Mouse (Mus musculus): ENCODE data around the gene Cnot8.
A peak's percentile ranks its signal among the peaks of the same experiment; 100 is the strongest.
"Not testable (repeated sequence)": the region's sequence is repeated elsewhere in the genome, so short reads cannot be mapped to it uniquely, and the experiment has no call there.

Gene Cnot8

DNA sequence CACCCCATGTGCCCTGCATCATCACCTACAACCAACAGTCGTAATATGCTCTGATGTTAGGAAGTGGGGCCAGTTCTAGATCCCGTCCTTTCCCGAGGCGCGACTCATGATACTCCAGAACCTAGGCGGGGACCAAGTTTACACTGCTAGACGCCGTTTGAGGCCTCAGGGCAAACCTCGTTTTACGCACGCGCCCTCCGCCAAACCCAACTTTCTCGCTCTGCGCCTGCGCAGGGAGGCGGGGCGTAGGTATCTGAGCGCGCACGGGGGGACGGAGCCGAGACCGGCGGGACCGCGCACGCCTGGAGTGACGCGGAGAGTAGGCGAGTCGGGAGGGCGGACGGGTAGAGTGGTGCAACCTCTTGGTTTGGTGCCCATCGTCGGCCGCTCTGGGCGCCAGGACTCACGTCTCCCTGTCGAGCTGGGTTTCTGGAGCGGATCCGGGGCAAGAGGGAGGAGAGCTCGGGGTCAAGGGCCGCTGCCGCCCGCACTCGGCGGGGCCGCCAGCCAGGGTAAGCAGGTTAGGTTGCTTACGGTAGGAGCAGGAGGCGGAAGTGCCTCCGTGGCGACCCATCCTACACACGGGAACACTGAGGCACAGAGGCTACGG is at the start of gene Cnot8:
Cnot8 (plus strand) TSS at position 457 of the 610 bp plus-strand sequence.
- DNase-seq (ENCODE audit: extremely low read depth, insufficient read length, low spot score), result peak; percentile 99

- DNase-seq (ENCODE audit: extremely low read depth, insufficient read length, low spot score), result no peak
These were observed 46.5 kb upstream of the Cnot8 start for GRCm38 (mm10) chr11:58057455-58057854.

DNA sequence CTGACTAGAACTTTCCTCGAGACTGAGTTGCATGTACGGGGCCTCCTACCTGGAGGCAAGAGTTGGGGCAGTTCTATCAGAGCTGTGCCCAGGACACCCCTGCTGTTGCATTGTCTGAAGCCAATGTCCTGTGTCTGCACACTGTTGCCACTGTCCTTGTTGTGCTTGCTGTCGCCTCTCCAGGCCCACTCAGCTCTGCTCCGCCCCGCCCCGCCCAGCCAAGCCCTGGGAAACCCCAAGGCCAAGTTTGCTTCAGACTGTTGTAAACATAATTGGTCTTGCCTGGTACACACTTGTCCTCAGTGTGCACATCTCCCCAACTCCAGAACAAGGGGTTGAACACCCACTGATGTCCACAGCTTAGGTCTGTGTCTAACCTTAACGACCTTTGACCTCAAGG is 44.2 kb upstream of the Cnot8 start:
- not testable (repeated sequence) for DNase-seq (ENCODE audit: extremely low read depth, insufficient read length, low spot score)

GRCm38 (mm10) chr11:58061218-58061617 is 42.7 kb upstream of the Cnot8 start:
- DNase-seq (ENCODE audit: extremely low read depth, insufficient read length, low spot score), result not testable (repeated sequence)

GRCm38 (mm10) chr11:58062586-58062985 is 41.4 kb upstream of the Cnot8 start:
- no peak for DNase-seq (ENCODE audit: extremely low read depth, insufficient read length, low spot score)

GRCm38 (mm10) chr11:58065025-58065424 is 38.9 kb upstream of the Cnot8 start:
- DNase-seq (ENCODE audit: extremely low read depth, insufficient read length, low spot score), result no peak

- DNase-seq (ENCODE audit: extremely low read depth, insufficient read length, low spot score), result no peak
These were observed 31.0 kb upstream of the Cnot8 start for GRCm38 (mm10) chr11:58072978-58073377.

- no peak for DNase-seq (ENCODE audit: extremely low read depth, insufficient read length, low spot score)
These were observed 26.7 kb upstream of the Cnot8 start for GRCm38 (mm10) chr11:58077270-58077669.

- DNase-seq (ENCODE audit: extremely low read depth, insufficient read length, low spot score), result no peak
These were observed 22.2 kb upstream of the Cnot8 start for GRCm38 (mm10) chr11:58081716-58082115.

- DNase-seq (ENCODE audit: extremely low read depth, insufficient read length, low spot score), result no peak
These were observed 11.4 kb upstream of the Cnot8 start for GRCm38 (mm10) chr11:58092541-58092940.

DNA sequence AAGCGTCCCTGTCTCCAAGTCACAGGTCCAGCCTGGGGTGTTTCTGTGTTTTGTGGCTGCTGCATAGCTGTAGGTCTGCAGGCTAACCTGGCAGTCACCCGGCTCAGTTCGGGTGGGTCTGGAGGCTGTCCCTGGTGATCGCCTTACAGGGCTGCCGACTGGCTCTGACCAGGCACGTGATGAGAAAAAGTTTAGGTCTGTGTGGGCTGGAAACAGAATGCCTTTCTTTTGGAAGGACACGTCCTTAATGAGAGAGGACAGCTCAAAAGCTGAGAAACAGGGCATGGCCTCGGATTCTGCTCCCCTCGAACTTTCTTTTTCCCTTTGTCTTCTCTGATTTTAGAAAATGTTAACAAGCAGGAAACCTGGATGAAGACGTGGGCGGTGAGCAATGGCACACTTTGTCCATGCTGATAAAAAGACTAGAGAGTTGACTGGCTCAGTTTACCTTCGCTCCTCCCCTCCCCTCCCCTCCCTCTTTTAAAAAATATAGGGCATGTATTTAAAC is 10.9 kb upstream of the Cnot8 start, which contains the start of gene Gm12248:
Gm12248 (minus strand) TSS at position 114 of the 508 bp plus-strand sequence.
- DNase-seq (ENCODE audit: extremely low read depth, insufficient read length, low spot score), result peak; percentile 58

- DNase-seq (ENCODE audit: extremely low read depth, insufficient read length, low spot score), result no peak
These were observed 9.2 kb upstream of the Cnot8 start for GRCm38 (mm10) chr11:58094766-58095165.

DNA sequence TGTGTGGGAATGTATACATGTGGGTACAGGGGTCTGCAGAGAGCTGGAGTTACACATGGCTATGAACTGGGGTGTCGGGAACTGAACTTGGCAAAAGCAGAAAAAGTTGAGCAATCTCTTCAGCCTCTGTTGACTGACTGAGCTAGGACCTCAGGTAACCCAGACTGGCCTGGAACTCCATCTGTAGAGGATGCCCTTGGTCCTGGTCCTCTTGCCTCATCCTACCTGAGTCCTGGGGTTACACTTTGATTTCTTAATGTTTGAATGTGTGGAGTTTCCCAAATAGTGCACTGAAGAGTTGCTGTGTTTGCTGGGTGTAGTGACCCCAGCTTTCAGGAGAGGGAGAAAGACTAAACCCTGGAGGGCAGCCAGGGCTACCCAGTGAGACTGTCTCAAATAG is 8.4 kb upstream of the Cnot8 start:
- DNase-seq (ENCODE audit: extremely low read depth, insufficient read length, low spot score), result no peak

- no peak for DNase-seq (ENCODE audit: extremely low read depth, insufficient read length, low spot score)
These were observed 7.8 kb upstream of the Cnot8 start for GRCm38 (mm10) chr11:58096160-58096559.

GRCm38 (mm10) chr11:58096821-58097620 is 6.9 kb upstream of the Cnot8 start:
- no peak for DNase-seq (ENCODE audit: extremely low read depth, insufficient read length, low spot score)

DNA sequence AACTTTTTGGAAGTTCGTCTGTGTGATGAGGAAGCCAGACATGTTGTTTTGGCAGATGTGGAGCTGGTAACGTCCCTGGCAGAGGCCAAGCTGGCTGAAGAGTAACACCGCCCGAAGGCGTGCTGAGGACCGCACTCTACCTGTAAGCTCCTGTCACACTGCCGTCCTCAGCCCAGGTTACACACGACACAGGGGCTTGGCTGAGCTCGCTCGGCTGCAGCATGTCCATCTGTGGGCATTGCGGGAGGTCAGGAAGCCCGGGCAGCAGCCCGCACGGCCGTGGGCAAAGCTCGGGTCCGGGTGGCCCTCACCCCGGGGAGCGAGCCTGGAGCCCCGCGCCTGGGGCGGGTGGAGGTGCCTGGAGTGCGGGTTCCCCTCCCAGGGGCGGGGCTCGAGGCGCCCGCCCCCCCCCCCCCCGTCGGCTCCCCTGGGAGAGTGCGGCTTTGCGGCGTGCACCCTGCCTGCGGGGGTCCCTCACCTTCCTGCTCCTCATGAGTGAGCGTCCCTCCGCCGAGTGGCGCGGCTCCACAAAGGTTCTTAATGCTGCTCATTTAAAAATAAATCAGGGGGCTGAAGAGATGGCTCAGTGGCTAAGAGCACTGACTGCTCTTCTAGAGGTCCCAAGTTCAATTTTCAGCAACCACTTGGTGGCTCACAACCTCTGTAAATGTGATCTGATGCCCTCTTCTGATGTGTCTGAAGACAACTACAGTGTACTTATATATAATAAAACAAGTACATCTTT is 6.2 kb upstream of the Cnot8 start:
- DNase-seq (ENCODE audit: extremely low read depth, insufficient read length, low spot score), result no peak

GRCm38 (mm10) chr11:58098366-58098720 is 5.6 kb upstream of the Cnot8 start:
- not testable (repeated sequence) for DNase-seq (ENCODE audit: extremely low read depth, insufficient read length, low spot score)

GRCm38 (mm10) chr11:58100006-58100405 is 3.9 kb upstream of the Cnot8 start:
- DNase-seq (ENCODE audit: extremely low read depth, insufficient read length, low spot score), result no peak

DNA sequence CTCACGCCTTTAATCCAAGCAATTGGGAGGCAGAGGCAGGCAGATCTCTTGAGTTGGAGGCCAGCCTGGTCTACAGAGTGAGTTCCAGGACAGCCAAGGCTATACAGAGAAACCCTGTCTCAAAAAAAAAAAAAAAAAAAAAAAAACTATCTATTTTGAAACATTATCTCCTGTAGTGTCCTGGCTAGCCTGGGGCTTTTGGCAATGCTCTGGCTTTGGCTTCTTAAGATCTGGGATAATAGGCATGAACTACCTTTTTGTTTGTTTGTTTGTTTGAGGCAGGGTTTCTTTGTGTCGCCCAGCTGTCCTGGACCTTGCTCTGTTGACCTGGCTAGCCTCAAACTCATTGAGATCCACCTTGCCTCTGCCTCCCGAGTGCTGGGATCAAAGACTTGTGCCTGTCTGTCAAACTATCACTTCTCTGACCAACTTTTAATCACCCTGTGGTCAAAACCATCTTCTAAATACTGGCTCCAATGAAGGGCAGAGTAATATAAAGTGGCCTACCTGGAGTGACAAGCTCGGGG is 2.7 kb upstream of the Cnot8 start:
- DNase-seq (ENCODE audit: extremely low read depth, insufficient read length, low spot score), result no peak

- DNase-seq (ENCODE audit: extremely low read depth, insufficient read length, low spot score), result no peak
These were observed 1.8 kb upstream of the Cnot8 start for GRCm38 (mm10) chr11:58102146-58102545.

Measured in 3134 (cell line).